Comparison of ENCODE assay signal across 20 mouse cellular contexts in the genomic region with DNA sequence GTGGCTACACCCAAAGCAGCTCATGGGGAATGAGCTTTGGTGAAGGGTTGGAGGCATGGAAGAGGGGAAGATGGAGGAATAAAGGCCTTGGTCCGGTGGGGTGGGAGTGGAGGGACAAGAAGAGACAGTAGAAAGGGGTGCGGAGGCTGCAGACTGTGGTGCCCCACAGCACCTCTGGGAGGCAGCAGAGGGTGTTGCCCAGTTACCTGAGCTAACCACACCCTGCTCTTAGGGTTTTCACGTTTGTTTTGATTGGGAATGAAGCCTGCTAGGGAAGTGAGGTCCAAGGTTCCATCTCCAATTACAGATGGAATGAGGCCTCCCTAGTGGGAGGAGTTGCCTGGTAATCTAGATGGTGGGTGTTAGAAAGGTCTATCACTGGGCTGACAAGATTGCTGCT. TPM values are rescaled to one million over a fixed set of nuclear protein-coding genes. Genes with fewer than 3 reads are reported as not detected.
DNase-seq lines count a peak whose midpoint lies in the region; ATAC-seq and TF ChIP-seq lines count a peak whose summit lies in the region.
"Had no signal": no experiment of that assay in that cellular context is flagged by ENCODE, and none has a peak within 500 bp of the region (broad histone marks: within the 10 kb centered on the region; RNA-seq: fewer than 3 reads in every experiment).

No protein-coding gene starts in this region.

- peak; percentile 60 for ATAC-seq in erythroid progenitor cell, adult 5-6 weeks (replicated peaks; ENCODE audit: low FRiP score, poor library complexity, severe bottlenecking)
- ATAC-seq: midbrain, embryonic 15.5 days had no signal

- 0 out of 2 replicates have a peak, but pooled peaks have one; percentile 25 for TF ChIP-seq CTCF in kidney, adult 2 months (conservative IDR thresholded peaks at IDR 0.05; ENCODE audit: insufficient read depth, insufficient read length, low read depth, low read length)
- no peak for TF ChIP-seq CTCF in lung, adult 2 months (IDR thresholded peaks at IDR 0.05; ENCODE audit: insufficient read depth, low read length)

- WGBS in kidney, adult 2 months: 61% methylated on average over 3 of the region's 3 CpGs
- 54% methylated on average over 3 of the region's 3 CpGs for WGBS in lung, adult 2 months

- H3K27ac ChIP-seq in kidney, adult 2 months (ENCODE audit: insufficient read depth, low read depth, low read length): no peak overlapping the region
- H3K27ac ChIP-seq: embryonic facial prominence, embryonic 15.5 days; hindbrain, embryonic 15.5 days; midbrain, embryonic 15.5 days had no signal

- no peak overlapping the region for H3K4me3 ChIP-seq in kidney, adult 2 months (ENCODE audit: insufficient read depth, low read depth, low read length)
- H3K4me3 ChIP-seq in lung, adult 2 months (replicated peaks; ENCODE audit: extremely low read depth, low read depth, low read length): no peak overlapping the region
- H3K4me3 ChIP-seq: embryonic facial prominence, embryonic 15.5 days; heart, embryonic 12.5 days; hindbrain, embryonic 15.5 days; midbrain, embryonic 15.5 days had no signal

- no peaks in the 10 kb centered on the region for H3K36me3 ChIP-seq in kidney, adult 2 months (ENCODE audit: control insufficient read depth, insufficient read depth, low read length)
- H3K36me3 ChIP-seq: embryonic facial prominence, embryonic 15.5 days; heart, embryonic 12.5 days; hindbrain, embryonic 15.5 days; midbrain, embryonic 15.5 days had no signal

- H3K4me1 ChIP-seq in kidney, adult 2 months (ENCODE audit: control insufficient read depth, insufficient read depth, low read length): peaks cover 3% of the 10 kb centered on the region; the same call in 1 of the 2 replicates
- no peaks in the 10 kb centered on the region for H3K4me1 ChIP-seq in lung, adult 2 months (ENCODE audit: control insufficient read depth, insufficient read depth, low read length)
- H3K4me1 ChIP-seq: embryonic facial prominence, embryonic 15.5 days; heart, embryonic 12.5 days; hindbrain, embryonic 15.5 days; midbrain, embryonic 15.5 days had no signal

- no peaks in the 10 kb centered on the region for H3K27me3 ChIP-seq in kidney, adult 2 months (replicated peaks; ENCODE audit: control insufficient read depth, insufficient read depth, low read length)
- H3K27me3 ChIP-seq: embryonic facial prominence, embryonic 15.5 days; hindbrain, embryonic 15.5 days; midbrain, embryonic 15.5 days had no signal

- DNase-seq in kidney, adult 2 months: no peak
- no peak for DNase-seq in kidney, adult 9 months
- DNase-seq in lung, adult 18-20 months: peak; percentile 11 to 27
- no peak for DNase-seq in lung, adult 2 months
- no peak for DNase-seq in heart, adult 9 months (ENCODE audit: low spot score in 2 of 2)
- DNase-seq in testis, postnatal 14 days (ENCODE audit: low spot score): no peak
- DNase-seq in urinary bladder, postnatal 10 days (ENCODE audit: low spot score): no peak
- DNase-seq: cerebellum, adult 9-10 months; embryo, embryonic 11 days; layer of hippocampus, postnatal 36 days; lung, embryonic 14.5 days; thymus, adult 2 months had no signal

- no peak for TF ChIP-seq POLR2A in kidney, adult 2 months (IDR thresholded peaks at IDR 0.05; ENCODE audit: low read depth, low read length)
- no peak for TF ChIP-seq POLR2A in lung, adult 2 months (IDR thresholded peaks at IDR 0.05; ENCODE audit: borderline replicate concordance, extremely low read depth, low read depth, low read length)

RNA-seq across cellular contexts. Expression of gene Srpk1, which starts 6.6 kb away (rescaled TPM):
- polyA plus RNA-seq in kidney, adult 2 months (2012; rRNA removed): 21.5 and 21.6 TPM in 2 replicates
- polyA plus RNA-seq in lung, adult 2 months (2012; rRNA removed): 14.0 and 24.0 TPM in 2 replicates
- 14.7 and 15.1 TPM in 2 replicates for total RNA-seq in erythroid progenitor cell, adult 5-6 weeks (2015; ENCODE audit: low replicate concordance)
- total RNA-seq in erythroid progenitor cell, adult 5-6 weeks (2017; ENCODE audit: low replicate concordance): 23.9 and 36.2 TPM in 2 replicates

RNA-seq across cellular contexts. Expression of gene Lhfpl5, which starts 53.7 kb away (rescaled TPM):
- 0.19 and 0.41 TPM in 2 replicates for polyA plus RNA-seq in kidney, adult 2 months (2012; rRNA removed)
- not detected in 2 replicates for polyA plus RNA-seq in lung, adult 2 months (2012; rRNA removed)
- not detected in 2 replicates for total RNA-seq in erythroid progenitor cell, adult 5-6 weeks (2015; ENCODE audit: low replicate concordance)
- total RNA-seq in erythroid progenitor cell, adult 5-6 weeks (2017; ENCODE audit: low replicate concordance): not detected in 2 replicates
- total RNA-seq: heart, postnatal 25 days; megakaryocyte, adult 5-6 weeks had no signal
- polyA plus RNA-seq: gonadal fat pad, adult 2 months had no signal

Comparison
In these comparisons a context has a peak if more than half of its experiments do, and no peak if none do; other contexts are left out.
1. DNase-seq: peak in lung, adult 18-20 months (2 of 2); none in kidney, adult 2 months (single experiment), kidney, adult 9 months (single experiment), lung, adult 2 months (single experiment), heart, adult 9 months (0 of 2), testis, postnatal 14 days (single experiment) and urinary bladder, postnatal 10 days (single experiment).